Mouse (Mus musculus): ENCODE measurements around the gene Msln. TPM values are rescaled to one million over a fixed set of nuclear protein-coding genes. Genes with fewer than 3 reads are reported as not detected.
A peak's percentile ranks its signal among the peaks of the same experiment; 100 is the strongest.
"Not testable (repeated sequence)": the region's sequence is repeated elsewhere in the genome, so short reads cannot be mapped to it uniquely, and the experiment has no call there.

Msln gene
- total RNA-seq, 2 experiments from 2014 or later: 2.3 to 2.5 TPM

GRCm38 (mm10) chr17:25773549-25774120, 19.5 kb upstream of the Msln start, which contains the start of gene Narfl:
Gene Narfl (plus strand): TSS chr17:25773776.
- peak; percentile 99 for DNase-seq (ENCODE audit: low spot score in 2 of 2)

DNA sequence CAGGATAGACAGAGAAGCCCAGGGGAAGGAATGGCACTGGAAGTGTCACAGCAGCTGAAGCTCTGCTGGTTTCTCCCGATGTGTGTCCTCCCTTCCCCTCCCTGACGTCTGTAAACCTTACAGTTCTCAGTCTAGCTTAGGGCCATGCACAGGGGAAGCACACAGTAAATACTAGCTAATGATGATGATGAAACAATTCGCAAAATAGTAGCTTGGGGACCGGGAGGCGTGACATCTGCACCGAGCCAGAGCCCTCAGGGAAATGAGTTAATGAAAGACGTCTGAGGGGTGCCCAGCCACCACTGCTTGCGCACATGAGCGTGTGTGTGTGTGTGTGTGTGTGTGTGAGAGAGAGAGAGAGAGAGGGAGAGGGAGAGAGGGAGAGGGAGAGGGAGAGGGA, 15.2 kb upstream of the Msln start:
- no peak for DNase-seq (ENCODE audit: low spot score in 2 of 2)

DNA sequence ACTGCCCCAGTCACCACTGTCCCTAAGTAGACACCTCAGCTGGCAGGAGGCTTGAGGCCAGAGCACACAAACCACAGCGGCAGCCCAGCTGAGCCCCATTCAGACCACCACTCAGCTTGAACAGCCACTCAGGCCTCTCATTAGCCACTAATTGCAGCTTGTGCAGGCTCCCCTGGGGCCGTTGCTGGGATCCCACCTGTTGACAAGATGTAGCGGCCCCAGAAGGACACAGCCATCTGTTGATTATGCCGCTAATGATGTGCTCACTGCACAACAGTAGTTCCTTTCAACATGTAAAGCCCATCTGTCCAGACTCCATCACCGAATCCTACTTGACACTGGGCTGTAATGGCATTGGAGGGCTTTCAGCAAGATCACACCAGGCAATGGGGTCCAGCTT, 11.7 kb upstream of the Msln start:
- no peak for DNase-seq (ENCODE audit: low spot score in 2 of 2)

DNA sequence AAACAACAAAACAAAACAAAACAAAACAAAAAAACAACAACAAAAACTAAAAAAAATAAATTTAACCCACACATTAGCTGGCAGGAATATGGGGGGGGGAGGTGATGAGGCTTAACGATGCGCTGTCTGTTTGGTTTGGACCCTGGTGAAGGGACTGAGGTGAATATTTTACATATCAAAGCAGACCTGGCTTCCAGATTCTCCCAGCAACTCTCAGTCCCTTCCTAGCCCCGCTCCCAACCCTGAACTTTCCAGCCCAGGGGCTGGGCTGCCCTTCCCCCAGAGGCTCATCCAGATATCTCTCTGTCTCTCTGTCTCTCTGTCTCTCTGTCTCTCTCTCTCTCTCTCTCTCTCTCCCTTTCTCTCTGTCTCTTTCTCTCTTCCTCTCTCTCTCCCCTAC, 8.4 kb upstream of the Msln start:
- no peak for DNase-seq (ENCODE audit: low spot score in 2 of 2)

DNA sequence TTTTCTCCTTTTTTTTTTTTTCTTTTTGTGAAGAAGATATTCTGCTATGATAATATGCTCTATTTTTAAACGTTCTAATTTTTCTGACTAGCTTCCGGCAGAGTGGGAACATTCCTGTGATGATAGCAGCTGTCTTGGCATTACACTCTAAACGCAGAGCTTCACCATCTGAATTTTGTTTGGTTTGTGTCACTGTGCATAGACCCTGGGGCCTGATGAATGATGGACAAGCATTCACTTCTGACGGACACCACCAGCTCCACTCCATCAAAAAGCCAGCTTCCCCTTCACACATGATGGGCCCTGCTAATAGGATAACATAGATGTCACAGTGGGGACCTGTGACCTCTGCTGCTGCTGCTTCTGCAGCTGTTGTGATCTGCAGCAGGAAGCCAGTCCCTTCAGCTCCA, 7.4 kb upstream of the Msln start:
- DNase-seq (ENCODE audit: low spot score in 2 of 2): no peak

DNA sequence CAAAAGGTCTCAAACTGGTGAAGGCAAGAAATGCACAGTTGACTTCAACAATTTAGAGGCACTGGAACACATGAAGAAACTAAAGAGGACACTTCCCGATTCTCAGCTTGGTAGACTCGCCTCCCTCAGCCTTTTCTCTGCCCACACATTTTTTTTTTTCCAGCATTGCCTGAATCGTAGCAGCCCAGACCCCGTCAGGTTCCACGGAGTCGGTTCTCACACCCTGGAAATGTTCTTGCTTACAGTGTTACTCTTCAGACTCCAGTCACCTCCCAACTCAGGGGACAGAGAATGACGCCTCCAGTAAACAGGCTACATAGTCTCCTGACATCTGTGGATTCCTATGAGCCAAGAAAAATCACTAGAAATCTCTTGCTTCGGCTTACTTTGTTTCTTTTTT, 6.0 kb upstream of the Msln start:
- peak in 1 of 2 experiments; percentile 50 for DNase-seq (ENCODE audit: low spot score in 2 of 2)

- no peak for DNase-seq (ENCODE audit: low spot score in 2 of 2)
Measured at GRCm38 (mm10) chr17:25757691-25758090, 3.5 kb upstream of the Msln start.

DNA sequence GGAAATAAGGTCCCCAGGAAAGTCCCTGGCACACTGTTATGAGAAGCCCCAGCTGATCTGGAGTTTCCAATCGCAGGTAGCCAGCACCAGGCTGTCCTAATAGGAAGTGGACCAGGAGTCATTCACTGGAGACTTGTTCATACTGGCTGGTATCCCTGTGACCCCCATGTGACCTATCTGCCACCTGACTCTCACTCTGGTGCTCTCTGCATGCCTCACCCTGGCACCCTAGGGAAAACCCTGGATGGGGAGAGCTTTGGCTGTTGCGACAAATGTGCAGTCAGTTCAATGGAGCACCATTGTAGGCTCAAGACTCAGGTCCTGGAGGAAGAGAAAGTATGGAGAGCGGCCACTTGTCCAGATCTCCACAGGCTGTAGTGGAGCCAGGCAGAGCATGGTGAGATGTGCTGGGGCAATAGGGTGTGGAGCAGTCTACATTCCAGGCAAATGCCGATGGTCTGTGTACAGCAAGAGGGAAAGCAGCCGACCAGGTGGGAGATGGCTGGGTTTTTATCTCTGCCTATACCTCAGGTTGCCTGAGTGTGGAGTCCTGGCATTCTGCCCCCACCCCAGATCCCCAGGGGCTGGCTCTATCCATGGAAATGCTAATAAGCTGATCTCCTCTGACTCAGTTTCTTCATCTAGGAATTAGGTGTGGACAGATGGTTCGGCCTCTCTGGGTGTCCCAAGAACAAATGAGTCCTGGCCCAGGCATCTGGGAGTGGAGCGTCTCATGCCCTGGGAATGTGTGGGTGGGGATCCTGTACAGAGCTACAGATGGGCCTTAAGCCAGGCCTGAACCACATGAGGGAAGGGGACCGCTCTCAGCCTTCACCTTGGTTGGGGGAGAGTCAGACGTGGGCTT, 2.4 kb upstream of the Msln start:
- no peak for DNase-seq (ENCODE audit: low spot score in 2 of 2)

DNA sequence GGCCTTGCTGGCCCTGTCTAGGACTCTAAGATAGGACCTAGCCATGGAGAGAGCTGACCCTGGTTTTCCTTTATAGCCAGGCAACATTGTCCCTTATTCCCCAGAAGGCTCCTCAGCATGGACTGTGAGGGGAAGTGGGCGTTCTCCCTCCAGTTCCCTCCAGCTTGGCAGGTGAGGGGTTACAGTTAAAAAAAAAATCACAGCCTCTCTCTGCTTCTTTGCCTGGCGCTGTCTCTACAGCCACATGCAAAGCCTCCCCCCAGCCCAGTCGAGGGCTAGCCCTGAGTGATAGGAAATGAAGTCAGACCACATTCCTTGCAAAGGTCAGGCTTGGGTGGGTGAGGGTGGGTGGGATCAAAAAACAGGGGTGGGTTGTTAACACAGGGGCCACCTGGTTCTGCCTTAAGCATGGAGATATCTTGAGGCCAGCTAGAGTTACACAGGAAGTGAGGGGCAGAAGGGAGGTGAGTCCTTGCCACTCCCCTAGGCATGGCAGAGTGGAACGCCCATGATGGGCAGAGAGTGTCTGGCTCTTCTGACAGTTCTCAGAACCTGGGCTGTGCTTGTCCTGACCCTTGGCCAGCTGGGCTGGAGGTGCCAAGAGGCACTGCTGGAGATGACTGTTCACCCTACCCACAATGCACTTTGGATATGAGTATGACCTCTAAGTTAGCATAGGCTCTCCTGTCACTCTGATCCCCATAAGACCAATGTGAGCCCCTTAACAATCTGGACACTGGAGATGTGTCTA, 1.6 kb upstream of the Msln start:
- DNase-seq (ENCODE audit: low spot score in 2 of 2): no peak

DNA sequence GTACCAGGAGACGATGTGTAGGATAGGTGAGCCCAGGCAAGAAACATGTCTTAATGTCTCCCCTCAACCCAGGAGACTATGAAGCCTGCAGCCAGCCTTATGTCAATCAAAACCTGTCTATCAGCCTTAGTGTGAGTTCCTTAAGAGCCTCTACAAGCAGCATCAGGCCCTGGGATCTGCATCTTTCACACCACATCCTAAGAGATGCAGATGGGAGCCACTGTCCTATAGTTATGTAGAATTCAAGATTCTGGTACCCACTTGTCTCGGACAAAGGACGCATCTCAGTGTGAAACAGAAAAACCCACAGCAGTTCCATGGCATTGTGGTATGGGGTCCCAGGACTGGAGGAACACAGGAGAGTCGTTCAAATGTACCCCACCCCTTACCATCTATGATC, 908 bp upstream of the Msln start:
- no peak for DNase-seq (ENCODE audit: low spot score in 2 of 2)

- no peak for DNase-seq (ENCODE audit: low spot score in 2 of 2)
Measured at GRCm38 (mm10) chr17:25751446-25751845, 2.7 kb downstream of the Msln start.

- DNase-seq (ENCODE audit: low spot score in 2 of 2): no peak
Measured at GRCm38 (mm10) chr17:25749314-25749713, 4.9 kb downstream of the Msln start.

DNA sequence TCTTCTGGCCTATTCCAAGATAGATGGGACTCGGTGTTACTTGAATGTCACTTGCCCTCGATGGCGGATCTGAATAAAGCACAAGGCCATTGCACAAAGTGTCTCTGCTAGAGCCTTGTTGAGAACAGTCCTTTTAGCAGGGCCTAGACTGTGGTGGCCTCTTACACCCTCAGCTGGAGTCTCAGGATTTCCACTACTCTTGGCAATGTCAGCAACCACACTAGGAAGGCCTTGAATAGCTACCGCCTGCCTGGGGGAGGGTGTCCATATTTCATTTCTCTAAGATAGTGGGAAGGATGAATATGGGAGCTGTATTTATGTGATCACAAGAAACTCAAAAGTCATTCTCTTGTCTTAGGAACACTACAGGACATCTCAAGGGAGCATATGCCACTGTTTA, 5.9 kb downstream of the Msln start:
- DNase-seq (ENCODE audit: low spot score in 2 of 2): no peak

GRCm38 (mm10) chr17:25744311-25744710, 9.9 kb downstream of the Msln start:
- no peak for DNase-seq (ENCODE audit: low spot score in 2 of 2)

DNA sequence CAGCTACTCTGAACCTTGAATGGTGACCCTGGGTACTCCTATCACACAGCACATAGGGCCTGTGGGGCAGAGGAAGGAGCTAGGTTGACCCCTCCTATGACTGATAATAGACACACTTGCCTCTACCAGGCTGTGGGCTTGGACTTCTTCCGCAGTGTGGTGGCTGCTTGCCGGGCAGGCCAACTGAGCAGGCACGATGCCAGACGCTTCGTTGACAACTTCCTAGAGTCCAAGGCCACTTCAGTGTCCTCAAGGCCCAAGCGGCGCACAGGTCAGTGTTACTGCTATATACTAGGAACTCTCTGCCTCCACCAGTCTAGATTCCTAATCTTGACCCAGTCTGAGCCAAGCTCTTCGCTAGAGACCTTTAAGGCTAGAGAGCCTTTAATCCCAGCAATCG, 10.3 kb downstream of the Msln start:
- DNase-seq (ENCODE audit: low spot score in 2 of 2): no peak

GRCm38 (mm10) chr17:25741471-25741870, 12.7 kb downstream of the Msln start:
- not testable (repeated sequence) for DNase-seq (ENCODE audit: low spot score in 2 of 2)

- no peak for DNase-seq (ENCODE audit: low spot score in 2 of 2)
Measured at GRCm38 (mm10) chr17:25738861-25739260, 15.3 kb downstream of the Msln start.

- no peak for DNase-seq (ENCODE audit: low spot score in 2 of 2)
Measured at GRCm38 (mm10) chr17:25735745-25736144, 18.4 kb downstream of the Msln start, which contains the start of gene Mslnl. Gene Mslnl (plus strand): TSS chr17:25736042.

DNA sequence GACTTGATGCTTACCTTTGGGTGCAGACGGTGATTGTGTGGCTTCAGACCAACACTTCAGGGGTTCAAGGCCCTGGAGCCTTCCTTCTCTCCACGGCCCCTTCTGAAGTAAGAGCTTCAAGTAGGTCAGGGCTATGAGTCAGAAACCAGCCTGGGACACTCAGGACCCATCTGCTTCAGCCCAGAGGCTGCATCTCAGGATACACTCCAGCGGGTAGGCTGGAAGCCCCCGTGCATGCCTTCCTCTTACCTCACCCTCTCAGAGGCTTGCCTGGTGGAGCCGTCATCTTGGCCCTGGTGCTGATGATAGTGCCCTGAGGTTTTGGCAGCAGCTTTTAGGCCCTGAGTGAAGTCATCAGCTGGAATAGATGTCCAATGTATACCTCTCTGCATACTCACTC, 18.9 kb downstream of the Msln start:
- no peak for DNase-seq (ENCODE audit: low spot score in 2 of 2)

DNA sequence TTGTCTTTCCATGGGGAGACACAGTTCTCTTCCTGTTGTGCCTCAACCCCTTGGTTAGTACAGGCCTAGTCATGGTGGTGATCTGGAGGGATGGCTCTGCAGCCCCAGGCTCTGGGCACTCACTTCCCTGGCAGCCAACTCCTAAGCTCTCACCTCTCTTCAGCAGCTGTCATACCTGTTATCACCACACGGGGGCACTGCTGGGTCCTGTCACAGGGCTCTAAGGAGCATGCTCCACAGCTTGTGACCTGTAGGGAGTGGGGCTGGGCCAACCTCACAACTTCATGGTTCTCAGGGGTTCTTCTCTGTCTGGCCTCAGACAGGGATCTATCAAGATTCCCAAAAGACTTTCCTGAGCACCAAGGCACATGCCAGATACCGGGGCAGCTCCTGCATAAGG, 22.1 kb downstream of the Msln start:
- DNase-seq (ENCODE audit: low spot score in 2 of 2): peak; percentile 85 to 90

DNA sequence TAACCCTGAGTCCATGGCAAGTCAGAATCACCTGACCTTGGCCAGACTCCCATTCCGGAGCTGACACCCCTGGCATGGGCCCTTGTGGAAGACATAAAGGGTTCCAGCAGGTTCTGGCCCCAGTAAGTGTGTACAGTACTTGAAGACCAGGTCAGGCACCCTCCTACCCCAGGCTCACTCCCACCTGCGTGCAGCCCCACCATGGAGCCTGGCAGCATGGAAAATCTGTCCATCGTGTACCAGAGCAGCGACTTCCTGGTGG, 26.2 kb downstream of the Msln start:
- DNase-seq (ENCODE audit: low spot score in 2 of 2): no peak

DNA sequence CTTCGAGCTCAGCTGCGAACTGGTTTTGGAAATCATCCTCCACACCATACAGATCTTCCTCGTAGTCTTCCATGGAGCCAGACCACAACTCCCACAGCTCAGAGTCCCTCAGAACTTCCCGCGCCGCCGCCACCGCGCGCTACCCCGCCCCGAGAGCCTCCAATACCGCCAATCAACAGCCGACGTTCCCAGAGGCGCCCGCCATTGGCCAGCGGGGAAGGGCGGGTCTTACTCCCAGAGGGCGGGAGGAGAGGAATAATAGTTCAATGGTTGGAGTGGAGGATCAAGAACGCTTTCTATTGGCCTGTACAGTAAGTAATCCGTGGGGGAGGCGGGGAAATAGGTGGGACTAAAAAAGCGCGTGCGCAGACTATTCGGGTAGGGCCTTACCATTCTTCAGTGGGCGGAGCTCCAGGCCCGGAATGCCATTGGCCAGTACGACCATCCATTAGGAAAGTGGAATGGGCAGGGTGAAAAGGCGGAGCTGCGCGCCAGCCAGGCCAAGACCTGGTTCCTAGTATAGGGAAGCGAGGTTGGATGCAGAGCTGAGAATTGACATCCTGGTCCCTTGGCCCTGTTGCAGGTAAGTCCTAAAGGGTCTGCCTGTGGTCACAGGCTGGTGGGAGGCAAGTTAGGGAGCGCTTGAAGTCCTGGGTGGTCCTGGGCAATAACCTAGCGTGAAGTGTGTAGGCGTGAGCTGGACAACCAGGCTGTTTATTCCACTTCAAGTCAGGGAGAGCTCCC, 26.7 kb downstream of the Msln start, which contains the start of the genes Chtf18 and Rpusd1:
Gene Chtf18 (minus strand): TSS at position 155 of the 744 bp plus-strand sequence.
Gene Rpusd1 (plus strand): TSS at position 406 of the 744 bp plus-strand sequence.
- DNase-seq (ENCODE audit: low spot score in 2 of 2): peak; percentile 98

Data from left cerebral cortex, adult 18-20 months (tissue).